Mouse (Mus musculus): ENCODE results near the gene Tnfrsf19. TPM values are rescaled to one million over a fixed set of nuclear protein-coding genes. Genes with fewer than 3 reads are reported as not detected.

The Tnfrsf19 gene
- 43.9 TPM for polyA plus RNA-seq (2015; fragmentation: Illumina TruSeq; extraction: RNeasy Lipid Tissue Mini Kit (QIAGEN cat#74804); ENCODE audit: low read depth, low replicate concordance)

GRCm38 (mm10) chr14:61046091-61046681, at the start of gene Tnfrsf19:
Tnfrsf19 (minus strand) TSS chr14:61046490.

Other genes starting within 250 kb of the Tnfrsf19 start
- gene Sacs, start 92.0 kb upstream of the Tnfrsf19 start, polyA plus RNA-seq (2015; fragmentation: Illumina TruSeq; extraction: RNeasy Lipid Tissue Mini Kit (QIAGEN cat#74804); ENCODE audit: low read depth, low replicate concordance): 21.6 TPM
- not detected for gene Sgcg, start 212.0 kb upstream of the Tnfrsf19 start, polyA plus RNA-seq (2015; fragmentation: Illumina TruSeq; extraction: RNeasy Lipid Tissue Mini Kit (QIAGEN cat#74804); ENCODE audit: low read depth, low replicate concordance)